Mouse (Mus musculus): Measurements from ENCODE around the gene Cfap58. TPM values are rescaled to one million over a fixed set of nuclear protein-coding genes. Genes with fewer than 3 reads are reported as not detected.

The Cfap58 gene
- polyA plus RNA-seq, 1 experiment: not detected

DNA sequence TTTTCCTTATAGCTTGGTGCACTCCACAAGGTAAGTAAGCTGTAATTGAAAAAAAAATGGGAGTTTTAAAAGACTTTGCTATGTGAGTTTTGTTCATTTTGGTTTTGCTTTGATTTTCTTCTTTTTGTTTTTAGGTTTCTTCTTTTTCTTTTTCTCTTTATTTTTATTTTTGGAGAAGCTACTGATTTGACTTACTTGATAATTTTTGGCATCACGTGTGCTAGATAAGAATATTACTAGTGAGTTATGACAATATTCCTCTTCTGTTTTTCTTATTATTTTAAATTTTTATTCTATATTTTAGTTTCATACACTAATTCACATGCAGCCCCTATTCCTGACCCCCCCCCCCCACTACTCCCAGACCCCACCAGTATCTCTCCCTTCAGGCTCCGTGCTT, 10.4 kb upstream of the Cfap58 start:
- no peaks in the 10 kb centered on the region for H3K36me3 ChIP-seq (ENCODE audit: control insufficient read depth, insufficient read depth)
- no peaks in the 10 kb centered on the region for H3K27me3 ChIP-seq (ENCODE audit: control insufficient read depth, insufficient read depth, insufficient read length)
- TF ChIP-seq CEBPB (IDR thresholded peaks at IDR 0.05; ENCODE audit: low read depth): no peak
- no peak for TF ChIP-seq MAX (IDR thresholded peaks at IDR 0.05)
- TF ChIP-seq FOSL1 (IDR thresholded peaks at IDR 0.05; ENCODE audit: insufficient read depth, low read length, poor library complexity, severe bottlenecking): no peak
- H3K4me3 ChIP-seq (ENCODE audit: insufficient read depth, poor library complexity, severe bottlenecking): no peak overlapping the region
- H3K79me2 ChIP-seq (ENCODE audit: control insufficient read depth, insufficient read depth): no peaks in the 10 kb centered on the region
- H3K79me3 ChIP-seq (ENCODE audit: low read depth): no peaks in the 10 kb centered on the region
- H3ac ChIP-seq (ENCODE audit: control insufficient read depth, insufficient read length, low read depth): no peak overlapping the region

DNA sequence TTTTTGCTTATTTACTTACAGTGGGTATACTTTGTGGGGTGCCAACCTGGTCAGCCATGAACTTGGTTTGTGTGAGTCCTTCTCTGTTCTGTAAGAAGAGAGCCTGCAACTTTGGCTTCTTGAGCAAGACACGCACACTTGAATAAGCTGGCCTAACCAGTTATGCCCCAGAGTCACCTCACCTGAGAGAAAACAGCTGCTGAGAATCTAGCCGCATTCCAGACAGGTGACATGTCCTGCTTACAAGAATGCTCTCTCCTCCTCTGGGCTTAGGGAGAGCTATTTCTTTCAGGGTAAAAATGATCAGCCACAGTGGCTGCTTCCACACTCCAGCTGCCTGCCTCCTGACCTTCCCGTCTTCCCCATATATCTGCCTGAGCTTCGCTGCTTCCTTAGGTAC, 8.4 kb upstream of the Cfap58 start:
- Histone ChIP-seq H3K27me3 (ENCODE audit: control insufficient read depth, insufficient read depth, insufficient read length) (no peaks in the 10 kb centered on the region), H3K79me2 (ENCODE audit: control insufficient read depth, insufficient read depth) (no peaks in the 10 kb centered on the region), H3K79me3 (ENCODE audit: low read depth) (no peaks in the 10 kb centered on the region), H3ac (ENCODE audit: control insufficient read depth, insufficient read length, low read depth) (no peak overlapping the region), H3K4me3 (ENCODE audit: insufficient read depth, poor library complexity, severe bottlenecking) (no peak overlapping the region), H3K36me3 (ENCODE audit: control insufficient read depth, insufficient read depth) (no peaks in the 10 kb centered on the region)
- no peak for TF ChIP-seq USF1 (IDR thresholded peaks at IDR 0.05; ENCODE audit: low read depth)
- no peak for TF ChIP-seq CTCF (IDR thresholded peaks at IDR 0.05; ENCODE audit: control insufficient read depth, insufficient read depth, insufficient read length)
- no peak for TF ChIP-seq MAX (IDR thresholded peaks at IDR 0.05)
- no peak for TF ChIP-seq FOSL1 (IDR thresholded peaks at IDR 0.05; ENCODE audit: insufficient read depth, low read length, poor library complexity, severe bottlenecking)
- TF ChIP-seq CEBPB (IDR thresholded peaks at IDR 0.05; ENCODE audit: low read depth): no peak
- TF ChIP-seq MYOD1 (IDR thresholded peaks at IDR 0.05; ENCODE audit: control insufficient read depth, insufficient read length, low read depth): no peak
- no peak for TF ChIP-seq MYOG (IDR thresholded peaks at IDR 0.05; ENCODE audit: control insufficient read depth, extremely low read depth, insufficient read length)

DNA sequence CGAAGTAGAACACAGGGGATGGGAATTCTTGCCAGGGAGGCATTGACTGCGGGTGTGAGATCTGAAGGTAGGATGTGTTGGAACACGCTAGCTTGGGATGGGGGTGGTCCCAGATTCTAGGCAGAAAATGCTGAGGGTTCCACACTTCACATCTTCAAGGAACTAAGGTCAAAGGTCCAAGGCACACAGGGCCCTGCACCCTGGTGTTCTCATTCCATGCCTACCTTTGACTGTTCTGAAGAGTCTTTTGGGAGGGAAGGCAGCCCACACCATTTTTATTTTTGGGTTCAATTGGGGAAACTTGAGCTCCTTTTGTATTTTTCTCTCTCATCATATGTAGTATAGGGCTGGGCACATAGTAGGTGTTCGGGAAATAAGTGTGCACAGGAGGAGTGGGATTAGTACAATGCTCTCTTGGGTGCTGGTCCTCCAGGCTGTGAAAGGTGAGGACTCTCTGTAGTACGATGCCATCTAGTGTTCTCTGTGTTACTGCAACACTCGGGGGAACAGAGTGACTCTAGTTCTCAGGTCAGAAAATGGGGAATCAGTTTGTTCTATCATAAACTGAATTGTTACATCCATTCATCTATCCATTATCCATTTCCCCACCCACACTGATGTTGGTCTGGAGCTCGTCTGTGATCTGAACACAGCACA, 5.4 kb upstream of the Cfap58 start:
- no peaks in the 10 kb centered on the region for H3K79me2 ChIP-seq (ENCODE audit: control insufficient read depth, insufficient read depth)
- H3K4me3 ChIP-seq (ENCODE audit: insufficient read depth, poor library complexity, severe bottlenecking): no peak overlapping the region
- TF ChIP-seq CTCF (IDR thresholded peaks at IDR 0.05; ENCODE audit: control insufficient read depth, insufficient read depth, insufficient read length) (peak; percentile 14), USF1 (IDR thresholded peaks at IDR 0.05; ENCODE audit: low read depth) (no peak), MAX (IDR thresholded peaks at IDR 0.05) (no peak)
- no peak overlapping the region for H3ac ChIP-seq (ENCODE audit: control insufficient read depth, insufficient read length, low read depth)
- no peaks in the 10 kb centered on the region for H3K79me3 ChIP-seq (ENCODE audit: low read depth)
- no peaks in the 10 kb centered on the region for H3K27me3 ChIP-seq (ENCODE audit: control insufficient read depth, insufficient read depth, insufficient read length)
- H3K36me3 ChIP-seq (ENCODE audit: control insufficient read depth, insufficient read depth): no peaks in the 10 kb centered on the region

DNA sequence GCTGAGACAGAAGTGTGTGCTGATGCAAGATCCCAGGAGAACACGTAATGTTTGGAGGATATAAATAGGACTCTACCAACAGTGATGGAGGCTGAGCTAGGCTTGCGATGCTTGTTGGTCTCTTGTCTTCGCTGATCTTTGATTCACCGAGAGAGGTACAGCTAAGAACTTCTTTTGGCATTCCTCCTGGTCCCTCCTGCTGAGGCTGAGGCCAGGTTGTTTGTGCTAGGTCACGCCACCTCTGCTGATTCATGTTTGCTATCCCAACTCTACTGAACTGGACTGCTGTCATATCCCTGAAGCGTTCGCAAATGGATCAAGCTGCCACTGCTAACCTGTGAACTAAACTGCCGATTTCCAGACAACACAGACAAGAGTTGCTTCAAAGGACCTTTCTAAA, 3.3 kb upstream of the Cfap58 start:
- no peaks in the 10 kb centered on the region for H3K79me2 ChIP-seq (ENCODE audit: control insufficient read depth, insufficient read depth)
- no peak overlapping the region for H3ac ChIP-seq (ENCODE audit: control insufficient read depth, insufficient read length, low read depth)
- peaks cover 7% of the 10 kb centered on the region for H3K27me3 ChIP-seq (ENCODE audit: control insufficient read depth, insufficient read depth, insufficient read length)
- no peaks in the 10 kb centered on the region for H3K79me3 ChIP-seq (ENCODE audit: low read depth)
- TF ChIP-seq CEBPB (IDR thresholded peaks at IDR 0.05; ENCODE audit: low read depth) (no peak), MAX (IDR thresholded peaks at IDR 0.05) (no peak), FOSL1 (IDR thresholded peaks at IDR 0.05; ENCODE audit: insufficient read depth, low read length, poor library complexity, severe bottlenecking) (no peak), MYOD1 (IDR thresholded peaks at IDR 0.05; ENCODE audit: control insufficient read depth, insufficient read length, low read depth) (no peak), USF1 (IDR thresholded peaks at IDR 0.05; ENCODE audit: low read depth) (no peak), MYOG (IDR thresholded peaks at IDR 0.05; ENCODE audit: control insufficient read depth, extremely low read depth, insufficient read length) (no peak), CTCF (IDR thresholded peaks at IDR 0.05; ENCODE audit: control insufficient read depth, insufficient read depth, insufficient read length) (no peak)
- no peak overlapping the region for H3K4me3 ChIP-seq (ENCODE audit: insufficient read depth, poor library complexity, severe bottlenecking)
- H3K36me3 ChIP-seq (ENCODE audit: control insufficient read depth, insufficient read depth): no peaks in the 10 kb centered on the region

DNA sequence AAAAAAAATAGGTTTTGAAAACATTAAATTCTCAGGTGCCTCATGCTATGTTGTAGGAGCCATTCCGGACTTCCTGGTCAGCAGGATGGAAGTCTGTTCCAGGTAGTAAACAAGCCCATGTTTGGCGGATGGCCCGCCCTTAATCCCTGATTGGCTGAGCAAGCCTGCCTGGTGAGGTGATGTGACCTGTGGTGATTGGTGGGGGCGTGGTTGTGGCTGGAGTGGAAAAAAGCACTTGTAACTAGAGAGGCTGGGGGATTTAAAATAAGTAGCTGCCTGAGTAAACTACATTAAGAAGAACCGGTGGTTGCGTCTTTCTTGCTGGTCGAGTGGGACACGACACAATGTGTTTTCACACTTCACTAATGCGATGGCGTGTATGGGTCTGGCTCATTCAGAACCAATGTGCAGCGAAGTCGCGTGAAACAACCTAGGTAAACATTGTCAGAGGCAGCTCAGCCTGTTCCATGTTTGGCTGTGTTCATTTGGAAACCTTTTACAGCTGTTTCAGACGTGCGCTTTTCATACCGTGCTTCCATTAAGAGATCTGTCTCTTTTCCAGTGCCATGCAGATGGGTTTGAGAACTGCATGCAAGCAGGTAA, 2.7 kb upstream of the Cfap58 start:
- Histone ChIP-seq H3K36me3 (ENCODE audit: control insufficient read depth, insufficient read depth) (no peaks in the 10 kb centered on the region), H3ac (ENCODE audit: control insufficient read depth, insufficient read length, low read depth) (no peak overlapping the region), H3K79me3 (ENCODE audit: low read depth) (no peaks in the 10 kb centered on the region), H3K4me3 (ENCODE audit: insufficient read depth, poor library complexity, severe bottlenecking) (no peak overlapping the region), H3K79me2 (ENCODE audit: control insufficient read depth, insufficient read depth) (no peaks in the 10 kb centered on the region), H3K27me3 (ENCODE audit: control insufficient read depth, insufficient read depth, insufficient read length) (peaks cover 9% of the 10 kb centered on the region)
- TF ChIP-seq FOSL1 (IDR thresholded peaks at IDR 0.05; ENCODE audit: insufficient read depth, low read length, poor library complexity, severe bottlenecking) (no peak), USF1 (IDR thresholded peaks at IDR 0.05; ENCODE audit: low read depth) (no peak), MAX (IDR thresholded peaks at IDR 0.05) (no peak), MYOG (IDR thresholded peaks at IDR 0.05; ENCODE audit: control insufficient read depth, extremely low read depth, insufficient read length) (no peak), MYOD1 (IDR thresholded peaks at IDR 0.05; ENCODE audit: control insufficient read depth, insufficient read length, low read depth) (no peak), CTCF (IDR thresholded peaks at IDR 0.05; ENCODE audit: control insufficient read depth, insufficient read depth, insufficient read length) (no peak), CEBPB (IDR thresholded peaks at IDR 0.05; ENCODE audit: low read depth) (no peak)

DNA sequence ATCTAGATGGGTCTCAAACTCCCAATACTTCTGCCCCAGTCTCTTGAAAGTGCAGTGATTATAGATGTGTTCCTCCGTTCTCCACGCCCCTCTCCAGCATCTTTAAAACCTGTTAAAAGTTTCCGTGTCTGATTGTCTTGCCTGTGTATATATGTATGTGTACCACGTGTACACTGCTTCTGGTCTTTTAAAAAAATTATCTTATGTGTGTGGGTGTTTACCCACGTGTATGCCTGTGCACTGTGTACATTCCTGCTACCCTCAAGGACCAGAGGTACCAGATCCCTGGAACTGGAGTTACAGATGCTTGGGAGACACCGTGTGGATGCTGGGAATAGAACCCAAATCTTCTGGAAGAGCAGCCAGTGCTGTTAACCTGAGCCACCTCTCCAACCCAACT, 1.9 kb upstream of the Cfap58 start:
- H3K79me2 ChIP-seq (ENCODE audit: control insufficient read depth, insufficient read depth): no peaks in the 10 kb centered on the region
- TF ChIP-seq MAX (IDR thresholded peaks at IDR 0.05) (no peak), CEBPB (IDR thresholded peaks at IDR 0.05; ENCODE audit: low read depth) (no peak), MYOG (IDR thresholded peaks at IDR 0.05; ENCODE audit: control insufficient read depth, extremely low read depth, insufficient read length) (no peak), USF1 (IDR thresholded peaks at IDR 0.05; ENCODE audit: low read depth) (no peak)
- no peaks in the 10 kb centered on the region for H3K36me3 ChIP-seq (ENCODE audit: control insufficient read depth, insufficient read depth)
- H3K27me3 ChIP-seq (ENCODE audit: control insufficient read depth, insufficient read depth, insufficient read length): peaks cover 11% of the 10 kb centered on the region
- H3ac ChIP-seq (ENCODE audit: control insufficient read depth, insufficient read length, low read depth): no peak overlapping the region
- no peaks in the 10 kb centered on the region for H3K79me3 ChIP-seq (ENCODE audit: low read depth)
- H3K4me3 ChIP-seq (ENCODE audit: insufficient read depth, poor library complexity, severe bottlenecking): no peak overlapping the region

Data from C2C12 (cell line).